Mouse (Mus musculus) lung, postnatal 0 days (tissue): ENCODE results near the gene Ppm1l.

Experiments used
- CTCF ChIP-seq: IDR thresholded peaks from 2 replicates; pipeline ENCODE4 v1.5.1; 2016; ENCODE audit warnings: antibody characterized with exemption, mild to moderate bottlenecking
- EP300 ChIP-seq: IDR thresholded peaks from 2 replicates; pipeline ENCODE4 v1.6.1; 2016; ENCODE audit warnings: antibody characterized with exemption, mild to moderate bottlenecking, control low read depth

DNA sequence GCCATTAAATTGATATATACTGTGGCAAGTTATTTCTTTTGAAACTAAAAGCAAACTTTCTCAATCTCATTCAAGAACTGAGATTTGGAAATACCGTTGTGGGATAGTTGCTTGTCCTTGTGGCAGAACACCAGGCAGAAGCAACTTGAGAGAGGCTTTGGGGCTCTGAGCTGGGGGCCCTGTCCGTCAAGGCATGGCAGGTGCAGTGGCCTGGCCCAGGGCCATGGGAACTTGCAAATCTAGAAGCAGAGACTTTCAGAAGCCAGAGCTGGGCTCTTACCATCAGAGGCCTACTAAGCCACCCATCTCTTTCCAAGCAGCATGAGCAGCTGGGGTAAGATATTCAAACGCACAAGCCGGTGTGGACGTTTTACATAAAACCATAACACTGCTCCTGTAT lies 139.4 kb downstream of the Ppm1l start:
- no peak for TF ChIP-seq CTCF
- TF ChIP-seq EP300: no peak
